Mouse (Mus musculus): Measurements from ENCODE around the gene Hsd11b1. TPM values are rescaled to one million over a fixed set of nuclear protein-coding genes. Genes with fewer than 3 reads are reported as not detected.

Hsd11b1 gene
- total and polyA plus RNA-seq, 2 experiments, result 1,028 to 1,077 TPM

DNA sequence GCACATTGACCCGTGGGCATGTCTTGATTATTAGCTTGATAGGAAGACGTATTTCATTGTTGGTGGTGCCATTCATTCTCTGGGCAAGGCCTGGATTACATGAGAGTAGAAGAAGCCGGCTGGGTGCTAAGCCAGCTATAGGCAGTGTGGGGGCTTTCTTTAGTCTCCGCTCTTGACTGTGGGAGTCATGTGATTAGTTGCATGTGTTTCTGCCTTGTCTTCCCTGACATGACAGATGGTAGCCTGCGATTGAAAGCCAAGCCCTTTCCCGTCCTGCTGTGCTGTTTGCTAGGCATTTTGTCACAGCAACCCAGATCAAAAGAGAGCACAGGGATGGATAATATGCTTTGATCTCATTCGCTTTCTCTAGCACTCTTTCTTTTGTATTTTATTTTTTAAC is 41.5 kb upstream of the Hsd11b1 start:
- H3K36me3 ChIP-seq (ENCODE audit: control insufficient read depth, insufficient read depth, low read length), result no peaks in the 10 kb centered on the region
- H3K9ac ChIP-seq (ENCODE audit: low read depth, low read length), result no peak overlapping the region
- H3K27ac ChIP-seq (replicated peaks; ENCODE audit: insufficient read depth, low read depth, low read length), result no peak overlapping the region
- H3K27me3 ChIP-seq (ENCODE audit: control insufficient read depth, insufficient read depth, low read length), result no peaks in the 10 kb centered on the region
- H3K4me3 ChIP-seq (ENCODE audit: insufficient read depth, low read depth, low read length), result no peak overlapping the region
- no peaks in the 10 kb centered on the region for H3K79me2 ChIP-seq (ENCODE audit: control insufficient read depth, insufficient read depth, low read length)
- TF ChIP-seq POLR2A (IDR thresholded peaks at IDR 0.05; ENCODE audit: extremely low read depth, insufficient read depth, low read length), result no peak
- no peak for TF ChIP-seq CTCF (IDR thresholded peaks at IDR 0.05; ENCODE audit: low read depth, low read length)
- no peak for DNase-seq (ENCODE audit: extremely low read depth, low read depth, low spot score)
- 86% methylated on average over 7 of the region's 7 CpGs for WGBS
- H3K4me1 ChIP-seq (ENCODE audit: control insufficient read depth, insufficient read depth, low read length), result peaks cover 8% of the 10 kb centered on the region

DNA sequence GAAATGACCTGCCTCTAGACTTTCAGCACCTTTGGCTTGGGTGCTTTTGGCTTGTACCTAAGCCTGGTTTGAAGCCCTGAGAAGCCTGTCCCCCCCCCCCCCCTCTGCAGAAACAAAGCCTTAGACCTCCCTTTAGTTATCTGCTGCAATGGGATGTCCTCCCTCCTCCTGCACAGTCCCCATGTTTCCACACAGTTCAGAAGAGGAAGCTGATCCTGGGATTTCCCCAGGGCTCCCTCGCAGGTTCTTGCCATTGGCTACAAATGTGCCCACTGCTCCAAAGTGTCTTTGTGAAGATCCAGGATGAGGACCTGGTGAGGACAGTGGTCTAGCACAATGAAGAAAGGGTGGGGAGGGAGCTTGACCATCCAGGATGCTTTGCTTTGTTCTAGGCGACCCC is 39.2 kb upstream of the Hsd11b1 start:
- WGBS, result 83% methylated on average over 2 of the region's 2 CpGs
- H3K79me2 ChIP-seq (ENCODE audit: control insufficient read depth, insufficient read depth, low read length), result no peaks in the 10 kb centered on the region

DNA sequence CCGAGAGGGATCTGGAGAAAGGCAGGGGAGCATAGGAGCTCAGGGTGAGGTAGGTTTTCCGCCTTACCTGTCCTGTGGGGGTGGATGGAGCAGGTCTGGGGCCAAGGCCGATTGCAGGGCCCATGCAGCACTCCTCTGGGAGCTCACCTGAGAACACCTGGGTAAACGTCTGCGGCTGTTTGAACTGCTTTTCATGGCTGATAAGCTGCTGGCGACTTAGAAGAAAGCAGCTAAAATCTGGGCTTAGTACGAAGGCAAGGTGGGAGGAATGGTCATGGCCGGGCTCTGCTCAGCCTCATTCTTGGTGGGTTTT is 38.2 kb upstream of the Hsd11b1 start:
- Histone ChIP-seq H3K36me3 (ENCODE audit: control insufficient read depth, insufficient read depth, low read length) (no peaks in the 10 kb centered on the region), H3K27me3 (ENCODE audit: control insufficient read depth, insufficient read depth, low read length) (no peaks in the 10 kb centered on the region), H3K27ac (replicated peaks; ENCODE audit: insufficient read depth, low read depth, low read length) (no peak overlapping the region), H3K79me2 (ENCODE audit: control insufficient read depth, insufficient read depth, low read length) (no peaks in the 10 kb centered on the region), H3K9ac (ENCODE audit: low read depth, low read length) (no peak overlapping the region), H3K4me1 (ENCODE audit: control insufficient read depth, insufficient read depth, low read length) (peaks cover 4% of the 10 kb centered on the region), H3K4me3 (ENCODE audit: insufficient read depth, low read depth, low read length) (no peak overlapping the region)
- TF ChIP-seq POLR2A (IDR thresholded peaks at IDR 0.05; ENCODE audit: extremely low read depth, insufficient read depth, low read length), result no peak
- TF ChIP-seq CTCF (IDR thresholded peaks at IDR 0.05; ENCODE audit: low read depth, low read length), result no peak
- whole genome bisulfite sequencing, result 85% methylated on average over 8 of the region's 8 CpGs
- DNase-seq (ENCODE audit: extremely low read depth, low read depth, low spot score), result no peak

More for the DNA sequence above, 39.2 kb upstream of the Hsd11b1 start:
- Histone ChIP-seq H3K4me1 (ENCODE audit: control insufficient read depth, insufficient read depth, low read length) (peaks cover 5% of the 10 kb centered on the region), H3K36me3 (ENCODE audit: control insufficient read depth, insufficient read depth, low read length) (no peaks in the 10 kb centered on the region), H3K9ac (ENCODE audit: low read depth, low read length) (no peak overlapping the region), H3K27me3 (ENCODE audit: control insufficient read depth, insufficient read depth, low read length) (no peaks in the 10 kb centered on the region), H3K27ac (replicated peaks; ENCODE audit: insufficient read depth, low read depth, low read length) (no peak overlapping the region), H3K4me3 (ENCODE audit: insufficient read depth, low read depth, low read length) (no peak overlapping the region)
- DNase-seq (ENCODE audit: extremely low read depth, low read depth, low spot score), result no peak
- TF ChIP-seq CTCF (IDR thresholded peaks at IDR 0.05; ENCODE audit: low read depth, low read length) (no peak), POLR2A (IDR thresholded peaks at IDR 0.05; ENCODE audit: extremely low read depth, insufficient read depth, low read length) (no peak)

DNA sequence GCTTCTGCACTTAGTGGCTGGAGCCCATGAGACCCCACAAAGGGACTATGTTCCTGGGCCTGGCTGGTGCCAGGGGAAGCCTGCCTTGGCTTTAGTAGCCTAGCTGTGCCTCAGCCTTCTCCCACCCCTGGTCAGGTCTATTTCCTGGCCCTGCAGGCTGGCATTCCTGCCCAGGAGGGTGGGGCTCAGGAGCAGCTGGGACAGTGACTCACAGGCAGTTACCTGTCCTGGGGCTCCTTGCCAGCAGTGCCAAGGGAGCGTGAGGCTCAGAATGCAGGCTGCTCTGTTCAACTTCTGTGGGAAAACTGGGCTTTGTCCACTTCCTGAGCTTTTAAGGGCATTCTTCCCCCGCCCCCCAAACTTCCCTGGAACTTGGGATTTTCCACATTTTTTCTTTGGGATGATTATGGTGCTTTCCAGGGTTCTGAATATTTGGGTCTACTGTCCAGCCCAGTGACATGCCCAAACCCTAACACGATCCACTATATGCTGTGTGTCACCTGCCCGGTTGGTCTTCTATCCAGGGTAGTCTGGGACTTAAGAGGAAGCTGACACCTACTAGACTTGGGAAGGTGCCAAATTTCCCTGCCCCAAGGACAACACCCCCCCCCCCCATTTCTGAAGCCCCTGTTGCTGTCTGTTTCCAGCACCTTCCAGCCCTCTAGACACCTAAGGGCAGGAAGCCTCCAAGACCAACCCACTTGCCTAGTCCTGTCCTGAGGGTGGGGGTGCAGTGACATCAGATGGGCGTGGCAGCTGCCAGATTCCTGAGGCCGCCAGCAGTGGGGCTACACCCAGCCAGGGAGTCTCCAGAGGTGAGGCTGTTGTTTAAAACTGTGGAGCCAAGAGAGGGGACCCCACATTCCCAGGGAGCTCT is 37.6 kb upstream of the Hsd11b1 start:
- 78% methylated on average over 6 of the region's 6 CpGs for WGBS
- no peak for TF ChIP-seq POLR2A (IDR thresholded peaks at IDR 0.05; ENCODE audit: extremely low read depth, insufficient read depth, low read length)
- TF ChIP-seq CTCF (IDR thresholded peaks at IDR 0.05; ENCODE audit: low read depth, low read length), result no peak
- DNase-seq (ENCODE audit: extremely low read depth, low read depth, low spot score), result no peak
- no peaks in the 10 kb centered on the region for H3K79me2 ChIP-seq (ENCODE audit: control insufficient read depth, insufficient read depth, low read length)
- H3K9ac ChIP-seq (ENCODE audit: low read depth, low read length), result no peak overlapping the region
- no peaks in the 10 kb centered on the region for H3K4me1 ChIP-seq (ENCODE audit: control insufficient read depth, insufficient read depth, low read length)
- H3K36me3 ChIP-seq (ENCODE audit: control insufficient read depth, insufficient read depth, low read length), result no peaks in the 10 kb centered on the region
- H3K4me3 ChIP-seq (ENCODE audit: insufficient read depth, low read depth, low read length), result no peak overlapping the region
- no peak overlapping the region for H3K27ac ChIP-seq (replicated peaks; ENCODE audit: insufficient read depth, low read depth, low read length)
- no peaks in the 10 kb centered on the region for H3K27me3 ChIP-seq (ENCODE audit: control insufficient read depth, insufficient read depth, low read length)

DNA sequence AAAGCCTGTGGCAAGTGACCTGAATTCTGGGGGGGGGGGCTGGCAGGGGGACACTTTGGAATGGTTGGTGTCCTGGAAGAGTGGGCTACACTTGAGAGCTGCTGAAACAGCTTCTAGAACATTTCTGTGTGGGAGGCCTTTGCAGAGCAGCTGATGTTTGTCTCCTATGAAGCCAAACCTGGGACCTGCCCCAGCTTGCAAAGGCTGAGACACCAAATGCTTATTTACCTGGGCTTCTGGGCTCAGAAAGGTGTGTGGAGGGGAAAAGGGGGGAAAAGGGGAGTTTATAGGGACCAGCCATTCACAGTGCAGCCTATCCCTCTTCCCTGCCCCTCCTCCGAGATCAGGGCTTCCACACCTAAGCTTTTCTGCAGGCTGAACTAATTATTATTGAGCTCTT is 36.1 kb upstream of the Hsd11b1 start:
- no peak overlapping the region for H3K4me3 ChIP-seq (ENCODE audit: insufficient read depth, low read depth, low read length)
- H3K36me3 ChIP-seq (ENCODE audit: control insufficient read depth, insufficient read depth, low read length), result no peaks in the 10 kb centered on the region
- no peak for DNase-seq (ENCODE audit: extremely low read depth, low read depth, low spot score)
- TF ChIP-seq POLR2A (IDR thresholded peaks at IDR 0.05; ENCODE audit: extremely low read depth, insufficient read depth, low read length) (no peak), CTCF (IDR thresholded peaks at IDR 0.05; ENCODE audit: low read depth, low read length) (no peak)
- no peak overlapping the region for H3K9ac ChIP-seq (ENCODE audit: low read depth, low read length)
- no peak overlapping the region for H3K27ac ChIP-seq (replicated peaks; ENCODE audit: insufficient read depth, low read depth, low read length)
- H3K79me2 ChIP-seq (ENCODE audit: control insufficient read depth, insufficient read depth, low read length), result no peaks in the 10 kb centered on the region
- 79% methylated on average over 1 of the region's 1 CpGs for WGBS
- H3K4me1 ChIP-seq (ENCODE audit: control insufficient read depth, insufficient read depth, low read length), result no peaks in the 10 kb centered on the region
- no peaks in the 10 kb centered on the region for H3K27me3 ChIP-seq (ENCODE audit: control insufficient read depth, insufficient read depth, low read length)

DNA sequence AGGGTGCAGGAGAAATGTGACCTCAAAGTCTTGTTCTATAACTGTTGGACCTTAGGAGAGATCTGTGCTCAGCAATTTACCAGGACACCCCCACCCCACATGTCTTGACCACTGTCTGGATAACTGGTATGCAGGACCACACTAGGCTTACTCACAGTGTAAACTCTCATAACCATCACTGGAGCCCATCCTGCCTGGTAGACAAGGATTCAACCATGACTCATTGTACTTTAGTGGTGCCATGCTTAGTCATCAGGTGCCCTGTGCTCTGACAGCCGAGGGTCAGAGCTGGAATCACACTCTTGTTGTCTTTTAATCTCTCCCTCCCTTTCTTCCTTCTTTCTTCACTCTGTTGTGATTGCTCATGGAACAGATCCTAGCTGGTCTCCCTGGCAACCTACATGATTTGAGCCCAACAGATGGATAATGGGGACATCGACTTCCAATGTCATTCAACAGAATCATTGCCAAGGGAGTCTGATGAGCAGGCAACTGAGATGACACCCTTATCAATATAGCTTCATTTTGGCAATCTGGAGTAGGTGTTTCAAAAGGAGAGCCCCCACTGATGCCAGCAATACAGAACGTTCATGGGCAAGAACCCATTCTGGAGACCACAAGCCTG is 34.4 kb upstream of the Hsd11b1 start:
- no peak for DNase-seq (ENCODE audit: extremely low read depth, low read depth, low spot score)
- no peaks in the 10 kb centered on the region for H3K36me3 ChIP-seq (ENCODE audit: control insufficient read depth, insufficient read depth, low read length)
- 82% methylated on average over 3 of the region's 3 CpGs for WGBS

More for the DNA sequence above, 34.4 kb upstream of the Hsd11b1 start:
- Histone ChIP-seq H3K4me1 (ENCODE audit: control insufficient read depth, insufficient read depth, low read length) (peaks cover 3% of the 10 kb centered on the region; the same call in 1 of the 2 replicates), H3K9ac (ENCODE audit: low read depth, low read length) (no peak overlapping the region), H3K4me3 (ENCODE audit: insufficient read depth, low read depth, low read length) (no peak overlapping the region), H3K27me3 (ENCODE audit: control insufficient read depth, insufficient read depth, low read length) (no peaks in the 10 kb centered on the region), H3K79me2 (ENCODE audit: control insufficient read depth, insufficient read depth, low read length) (no peaks in the 10 kb centered on the region), H3K27ac (replicated peaks; ENCODE audit: insufficient read depth, low read depth, low read length) (no peak overlapping the region)
- TF ChIP-seq POLR2A (IDR thresholded peaks at IDR 0.05; ENCODE audit: extremely low read depth, insufficient read depth, low read length) (no peak), CTCF (IDR thresholded peaks at IDR 0.05; ENCODE audit: low read depth, low read length) (no peak)

Measured in liver, adult 2 months (tissue).